Mouse (Mus musculus): ENCODE data around the gene Rgs14. TPM values are rescaled to one million over a fixed set of nuclear protein-coding genes. Genes with fewer than 3 reads are reported as not detected.
A peak's percentile ranks its signal among the peaks of the same experiment; 100 is the strongest.

Gene Rgs14
- polyA plus RNA-seq, 2 experiments: 1.6 to 1.7 TPM

- Histone ChIP-seq H3K9ac (replicated peaks) (no peak overlapping the region), H3K9me3 (ENCODE audit: control insufficient read depth, low read length) (no peaks in the 10 kb centered on the region), H3K36me3 (replicated peaks; ENCODE audit: control insufficient read depth, insufficient read depth, low read depth) (no peaks in the 10 kb centered on the region), H3K4me2 (ENCODE audit: low read depth) (no peak overlapping the region), H3K4me3 (ENCODE audit: insufficient read depth in 1 of 2, low read depth in 2 of 2, low read length in 2 of 2) (no peak overlapping the region), H3K27ac (no peak overlapping the region), H3K27me3 (ENCODE audit: control insufficient read depth, insufficient read depth, low read length) (no peaks in the 10 kb centered on the region), H3K4me1 (replicated peaks; ENCODE audit: control insufficient read depth in 2 of 2, insufficient read depth in 2 of 2, low read length in 1 of 2) (peaks cover 24 to 28% of the 10 kb centered on the region in 2 experiments)
- WGBS (ENCODE audit: insufficient replicate concordance): 70% methylated on average over 7 of the region's 7 CpGs
- DNase-seq (ENCODE audit: low read depth in 3 of 3, low spot score in 3 of 3): no peak
- TF ChIP-seq EP300 (IDR thresholded peaks at IDR 0.05; ENCODE audit: low read depth): no peak
- no peak for TF ChIP-seq CTCF (IDR thresholded peaks at IDR 0.05; ENCODE audit: low read depth)
- ATAC-seq (ENCODE audit: insufficient read depth): no peak
These were observed 1.1 kb upstream of the Rgs14 start for GRCm38 (mm10) chr13:55368401-55368800.

GRCm38 (mm10) chr13:55370234-55370633 lies 702 bp downstream of the Rgs14 start:
- no peaks in the 10 kb centered on the region for H3K9me3 ChIP-seq (ENCODE audit: control insufficient read depth, low read length)
- H3K27ac ChIP-seq: no peak overlapping the region
- H3K4me3 ChIP-seq (ENCODE audit: insufficient read depth in 1 of 2, low read depth in 2 of 2, low read length in 2 of 2): peak overlapping the region; percentile 31 to 44
- no peaks in the 10 kb centered on the region for H3K27me3 ChIP-seq (ENCODE audit: control insufficient read depth, insufficient read depth, low read length)
- ATAC-seq (ENCODE audit: insufficient read depth) (peak; percentile 20; the same call in 1 of the 2 replicates), DNase-seq (ENCODE audit: low read depth in 3 of 3, low spot score in 3 of 3) (no peak)
- H3K36me3 ChIP-seq (replicated peaks; ENCODE audit: control insufficient read depth, insufficient read depth, low read depth): no peaks in the 10 kb centered on the region
- peak overlapping the region; percentile 59 for H3K4me2 ChIP-seq (ENCODE audit: low read depth)
- H3K9ac ChIP-seq (replicated peaks): peak overlapping the region; percentile 6; the same call in 1 of the 2 replicates
- TF ChIP-seq EP300 (IDR thresholded peaks at IDR 0.05; ENCODE audit: low read depth): no peak
- TF ChIP-seq CTCF (IDR thresholded peaks at IDR 0.05; ENCODE audit: low read depth): no peak
- 30% methylated on average over 3 of the region's 3 CpGs for WGBS (ENCODE audit: insufficient replicate concordance)
- peaks cover 24 to 28% of the 10 kb centered on the region in 2 experiments for H3K4me1 ChIP-seq (replicated peaks; ENCODE audit: control insufficient read depth in 2 of 2, insufficient read depth in 2 of 2, low read length in 1 of 2)

GRCm38 (mm10) chr13:55371007-55371681 lies 1.6 kb downstream of the Rgs14 start:
- no peak overlapping the region for H3K4me3 ChIP-seq (ENCODE audit: insufficient read depth in 1 of 2, low read depth in 2 of 2, low read length in 2 of 2)
- 59% methylated on average over 8 of the region's 8 CpGs for WGBS (ENCODE audit: insufficient replicate concordance)
- DNase-seq (ENCODE audit: low read depth in 3 of 3, low spot score in 3 of 3): no peak

GRCm38 (mm10) chr13:55371740-55372139 lies 2.2 kb downstream of the Rgs14 start:
- TF ChIP-seq EP300 (IDR thresholded peaks at IDR 0.05; ENCODE audit: low read depth) (no peak), CTCF (IDR thresholded peaks at IDR 0.05; ENCODE audit: low read depth) (no peak)
- ATAC-seq (ENCODE audit: insufficient read depth) (no peak), DNase-seq (ENCODE audit: low read depth in 3 of 3, low spot score in 3 of 3) (no peak)
- Histone ChIP-seq H3K9ac (replicated peaks) (no peak overlapping the region), H3K27ac (no peak overlapping the region), H3K36me3 (replicated peaks; ENCODE audit: control insufficient read depth, insufficient read depth, low read depth) (no peaks in the 10 kb centered on the region), H3K4me1 (replicated peaks; ENCODE audit: control insufficient read depth in 2 of 2, insufficient read depth in 2 of 2, low read length in 1 of 2) (peaks cover 24 to 28% of the 10 kb centered on the region in 2 experiments), H3K27me3 (ENCODE audit: control insufficient read depth, insufficient read depth, low read length) (no peaks in the 10 kb centered on the region), H3K4me3 (ENCODE audit: insufficient read depth in 1 of 2, low read depth in 2 of 2, low read length in 2 of 2) (no peak overlapping the region), H3K9me3 (ENCODE audit: control insufficient read depth, low read length) (no peaks in the 10 kb centered on the region), H3K4me2 (ENCODE audit: low read depth) (no peak overlapping the region)
- 40% methylated on average over 5 of the region's 5 CpGs for WGBS (ENCODE audit: insufficient replicate concordance)

More at GRCm38 (mm10) chr13:55371007-55371681, 1.6 kb downstream of the Rgs14 start:
- Histone ChIP-seq H3K9ac (replicated peaks) (no peak overlapping the region), H3K27me3 (ENCODE audit: control insufficient read depth, insufficient read depth, low read length) (no peaks in the 10 kb centered on the region), H3K4me1 (replicated peaks; ENCODE audit: control insufficient read depth in 2 of 2, insufficient read depth in 2 of 2, low read length in 1 of 2) (peaks cover 24 to 28% of the 10 kb centered on the region in 2 experiments), H3K4me2 (ENCODE audit: low read depth) (peak overlapping the region; percentile 59), H3K27ac (no peak overlapping the region), H3K9me3 (ENCODE audit: control insufficient read depth, low read length) (no peaks in the 10 kb centered on the region), H3K36me3 (replicated peaks; ENCODE audit: control insufficient read depth, insufficient read depth, low read depth) (no peaks in the 10 kb centered on the region)
- TF ChIP-seq EP300 (IDR thresholded peaks at IDR 0.05; ENCODE audit: low read depth): no peak
- no peak for TF ChIP-seq CTCF (IDR thresholded peaks at IDR 0.05; ENCODE audit: low read depth)
- no peak for ATAC-seq (ENCODE audit: insufficient read depth)

- DNase-seq (ENCODE audit: low read depth in 3 of 3, low spot score in 3 of 3) (no peak), ATAC-seq (ENCODE audit: insufficient read depth) (no peak)
- Histone ChIP-seq H3K27me3 (ENCODE audit: control insufficient read depth, insufficient read depth, low read length) (no peaks in the 10 kb centered on the region), H3K9me3 (ENCODE audit: control insufficient read depth, low read length) (no peaks in the 10 kb centered on the region), H3K36me3 (replicated peaks; ENCODE audit: control insufficient read depth, insufficient read depth, low read depth) (no peaks in the 10 kb centered on the region), H3K4me3 (ENCODE audit: insufficient read depth in 1 of 2, low read depth in 2 of 2, low read length in 2 of 2) (no peak overlapping the region), H3K4me2 (ENCODE audit: low read depth) (no peak overlapping the region), H3K9ac (replicated peaks) (no peak overlapping the region), H3K4me1 (replicated peaks; ENCODE audit: control insufficient read depth in 2 of 2, insufficient read depth in 2 of 2, low read length in 1 of 2) (peaks cover 14 to 17% of the 10 kb centered on the region in 2 experiments), H3K27ac (no peak overlapping the region)
- TF ChIP-seq CTCF (IDR thresholded peaks at IDR 0.05; ENCODE audit: low read depth): no peak
- TF ChIP-seq EP300 (IDR thresholded peaks at IDR 0.05; ENCODE audit: low read depth): no peak
- 53% methylated on average over 6 of the region's 6 CpGs for WGBS (ENCODE audit: insufficient replicate concordance)
These were observed 4.8 kb downstream of the Rgs14 start for GRCm38 (mm10) chr13:55374206-55374924.

Measured in liver, embryonic 14.5 days (tissue).